Mouse (Mus musculus): ENCODE measurements at regions not wholly inside any gene's neighbourhood (a gene's known extent, or its start where the extent isn't known, plus 50 kb on each side); places are given as distances from the start of the nearest gene placed in this dataset.
"Not testable (repeated sequence)": the region's sequence is repeated elsewhere in the genome, so short reads cannot be mapped to it uniquely, and the experiment has no call there.

DNA sequence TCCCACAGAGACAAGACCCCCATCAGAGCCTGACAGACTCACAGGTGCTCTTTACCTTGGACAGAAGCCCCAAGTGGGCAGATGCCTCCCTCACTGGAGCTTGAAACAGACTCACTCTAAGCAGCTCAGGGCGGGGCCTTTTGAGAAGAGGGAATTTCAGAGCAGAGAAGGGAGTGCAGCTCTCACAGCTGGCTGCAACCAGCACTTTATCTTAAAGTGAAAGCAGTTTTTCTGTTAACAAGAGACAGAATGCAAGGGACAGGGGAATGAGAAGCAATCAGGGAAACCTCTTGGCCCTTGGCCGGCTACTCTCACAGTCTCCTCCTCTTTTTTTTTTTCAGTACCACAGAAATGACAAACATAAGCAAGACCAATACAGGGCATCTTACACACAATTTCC, 56.2 kb upstream of the B3galnt1 start:
- TF ChIP-seq TCF12 (IDR thresholded peaks at IDR 0.05; ENCODE audit: insufficient read depth, poor library complexity, severe bottlenecking) = no peak
- no peak for TF ChIP-seq TCF3 (IDR thresholded peaks at IDR 0.05; ENCODE audit: insufficient read length, low read depth)
- no peak for TF ChIP-seq REST (IDR thresholded peaks at IDR 0.05; ENCODE audit: insufficient read depth, insufficient read length)
- no peak for TF ChIP-seq POLR2A (IDR thresholded peaks at IDR 0.05; ENCODE audit: insufficient read length, low read depth)
- no peak for TF ChIP-seq SRF (IDR thresholded peaks at IDR 0.05; ENCODE audit: control insufficient read depth, insufficient read length, low read depth)
- TF ChIP-seq POLR2AphosphoS2 (IDR thresholded peaks at IDR 0.05; ENCODE audit: insufficient read length, low read depth) = no peak
- TF ChIP-seq CEBPB (IDR thresholded peaks at IDR 0.05; ENCODE audit: insufficient read depth, poor library complexity, severe bottlenecking) = no peak
- no peak for TF ChIP-seq USF1 (IDR thresholded peaks at IDR 0.05; ENCODE audit: low read depth)
- no peak for TF ChIP-seq MYOD1 (IDR thresholded peaks at IDR 0.05; ENCODE audit: control insufficient read depth in 1 of 3, insufficient read length in 2 of 3, low read depth in 2 of 3)
- TF ChIP-seq MYOG (IDR thresholded peaks at IDR 0.05; ENCODE audit: control insufficient read depth in 1 of 3, insufficient read depth in 1 of 3, insufficient read length in 2 of 3, low read depth in 2 of 3) = no peak
- no peak for TF ChIP-seq MAX (IDR thresholded peaks at IDR 0.05; ENCODE audit: low read depth)
- TF ChIP-seq E2F4 (IDR thresholded peaks at IDR 0.05; ENCODE audit: insufficient read depth) = no peak
- Histone ChIP-seq H3K4me3 (no peak overlapping the region), H3K79me2 (ENCODE audit: control insufficient read depth, insufficient read depth) (no peaks in the 10 kb centered on the region), H3K4me2 (ENCODE audit: low read depth) (no peak overlapping the region), H3K27me3 (ENCODE audit: control insufficient read depth, insufficient read depth, insufficient read length) (no peaks in the 10 kb centered on the region), H3ac (ENCODE audit: control insufficient read depth, insufficient read length) (no peak overlapping the region), H3K36me3 (ENCODE audit: control insufficient read depth, insufficient read depth) (no peaks in the 10 kb centered on the region)

DNA sequence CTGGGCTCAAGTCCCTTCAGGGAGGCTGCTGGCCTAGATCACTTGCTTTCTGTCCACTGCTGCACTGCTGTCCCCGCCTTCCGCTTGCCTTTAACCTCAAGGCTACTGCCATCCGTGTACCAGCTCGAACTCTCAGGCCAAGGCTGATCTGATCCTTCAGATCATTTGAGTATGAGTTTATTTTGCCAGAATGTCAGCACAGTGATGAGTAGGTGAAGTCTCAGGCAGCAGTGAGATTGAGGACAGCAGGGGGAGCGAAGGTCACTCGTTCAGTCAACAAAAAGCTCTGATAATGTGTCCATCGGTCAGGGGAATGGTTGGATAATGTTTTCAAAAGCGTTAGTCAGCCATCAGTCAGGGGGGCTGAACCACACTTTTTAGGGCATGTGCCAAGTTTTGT, 54.6 kb upstream of the B3galnt1 start:
- H3K79me2 ChIP-seq (ENCODE audit: control insufficient read depth, insufficient read depth); H3K36me3 ChIP-seq (ENCODE audit: control insufficient read depth, insufficient read depth); H3K4me2 ChIP-seq (ENCODE audit: low read depth); H3K4me3 ChIP-seq; H3K27me3 ChIP-seq (ENCODE audit: control insufficient read depth, insufficient read depth, insufficient read length); H3ac ChIP-seq (ENCODE audit: control insufficient read depth, insufficient read length): not testable (repeated sequence)

DNA sequence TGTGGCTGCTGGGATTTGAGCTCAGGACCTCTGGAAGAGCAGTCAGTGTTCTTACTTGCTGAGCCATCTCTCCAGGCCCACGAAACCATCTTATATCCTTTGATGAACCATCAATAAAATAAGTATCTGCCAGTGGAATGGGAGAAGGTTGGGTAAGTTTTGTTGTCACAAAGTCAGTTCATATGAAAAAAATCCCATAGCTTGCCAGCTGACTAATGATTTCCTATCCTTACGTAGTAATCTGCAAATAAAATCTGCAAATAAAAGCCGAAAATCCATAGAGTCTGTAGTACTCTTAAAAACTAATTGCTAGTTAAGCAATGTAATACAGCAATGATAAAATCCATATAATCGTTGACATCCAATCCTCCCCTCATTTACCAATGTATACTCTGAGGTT, 50.8 kb upstream of the B3galnt1 start:
- H3K36me3 ChIP-seq (ENCODE audit: control insufficient read depth, insufficient read depth) = no peaks in the 10 kb centered on the region
- TF ChIP-seq TCF12 (IDR thresholded peaks at IDR 0.05; ENCODE audit: insufficient read depth, poor library complexity, severe bottlenecking) (no peak), CEBPB (IDR thresholded peaks at IDR 0.05; ENCODE audit: insufficient read depth, poor library complexity, severe bottlenecking) (no peak), REST (IDR thresholded peaks at IDR 0.05; ENCODE audit: insufficient read depth, insufficient read length) (no peak), MYOD1 (IDR thresholded peaks at IDR 0.05; ENCODE audit: control insufficient read depth in 1 of 3, insufficient read length in 2 of 3, low read depth in 2 of 3) (no peak), POLR2A (IDR thresholded peaks at IDR 0.05; ENCODE audit: insufficient read length, low read depth) (no peak), MAX (IDR thresholded peaks at IDR 0.05; ENCODE audit: low read depth) (no peak), MYOG (IDR thresholded peaks at IDR 0.05; ENCODE audit: control insufficient read depth in 1 of 3, insufficient read depth in 1 of 3, insufficient read length in 2 of 3, low read depth in 2 of 3) (no peak), POLR2AphosphoS2 (IDR thresholded peaks at IDR 0.05; ENCODE audit: insufficient read length, low read depth) (no peak), TCF3 (IDR thresholded peaks at IDR 0.05; ENCODE audit: insufficient read length, low read depth) (no peak), E2F4 (IDR thresholded peaks at IDR 0.05; ENCODE audit: insufficient read depth) (no peak), USF1 (IDR thresholded peaks at IDR 0.05; ENCODE audit: low read depth) (no peak), SRF (IDR thresholded peaks at IDR 0.05; ENCODE audit: control insufficient read depth, insufficient read length, low read depth) (no peak)
- no peak overlapping the region for H3ac ChIP-seq (ENCODE audit: control insufficient read depth, insufficient read length)
- no peaks in the 10 kb centered on the region for H3K79me2 ChIP-seq (ENCODE audit: control insufficient read depth, insufficient read depth)
- no peak overlapping the region for H3K4me3 ChIP-seq
- no peak overlapping the region for H3K4me2 ChIP-seq (ENCODE audit: low read depth)
- H3K27me3 ChIP-seq (ENCODE audit: control insufficient read depth, insufficient read depth, insufficient read length) = no peaks in the 10 kb centered on the region

Measured in myocyte (in vitro differentiated cells).